Mouse (Mus musculus) C2C12 (cell line): ENCODE data around the gene C2cd2. TPM values are rescaled to one million over a fixed set of nuclear protein-coding genes. Genes with fewer than 3 reads are reported as not detected.

Experiments used
- H3K27me3 ChIP-seq: one replicate; pipeline ENCODE4 v1.6.1; 2011; ENCODE audit not compliant: control insufficient read depth, insufficient read depth, insufficient read length
- H3K36me3 ChIP-seq: one replicate; pipeline ENCODE4 v1.6.1; 2011; ENCODE audit not compliant: control insufficient read depth, insufficient read depth
- H3K4me3 ChIP-seq: one replicate; pipeline ENCODE4 v1.5.1; 2011; ENCODE audit warnings: mild to moderate bottlenecking, control low read depth; ENCODE audit not compliant: poor library complexity, insufficient read depth, severe bottlenecking
- H3K79me2 ChIP-seq: one replicate; pipeline ENCODE4 v1.6.1; 2011; ENCODE audit not compliant: control insufficient read depth, insufficient read depth
- H3K79me3 ChIP-seq: one replicate; pipeline ENCODE4 v1.6.1; 2011; ENCODE audit warnings: low read depth, control low read depth
- H3ac ChIP-seq: one replicate; pipeline ENCODE3; 2011; ENCODE audit warnings: low read depth; ENCODE audit not compliant: control insufficient read depth, insufficient read length
- CEBPB ChIP-seq: IDR thresholded peaks from one replicate; pipeline ENCODE4 v1.6.1; 2011; ENCODE audit warnings: low read depth, mild to moderate bottlenecking, control low read depth, moderate library complexity
- CTCF ChIP-seq: IDR thresholded peaks from one replicate; pipeline ENCODE4 v1.5.1; 2011; ENCODE audit not compliant: control insufficient read depth, insufficient read depth, insufficient read length
- FOSL1 ChIP-seq: IDR thresholded peaks from one replicate; pipeline ENCODE4 v1.8.0; 2011; ENCODE audit warnings: mild to moderate bottlenecking, low read length; ENCODE audit not compliant: poor library complexity, insufficient read depth, severe bottlenecking
- MAX ChIP-seq: IDR thresholded peaks from one replicate; pipeline ENCODE4 v1.6.1; 2011; ENCODE audit warnings: mild to moderate bottlenecking, control low read depth
- MYOD1 ChIP-seq: IDR thresholded peaks from one replicate; pipeline ENCODE4 v1.6.1; 2011; ENCODE audit warnings: low read depth; ENCODE audit not compliant: control insufficient read depth, insufficient read length
- MYOG ChIP-seq: IDR thresholded peaks from one replicate; pipeline ENCODE4 v1.6.1; 2011; ENCODE audit not compliant: control insufficient read depth, insufficient read length; ENCODE audit errors: extremely low read depth
- USF1 ChIP-seq: IDR thresholded peaks from one replicate; pipeline ENCODE4 v1.6.1; 2011; ENCODE audit warnings: low read depth, mild to moderate bottlenecking, control low read depth, moderate library complexity
- polyA plus RNA-seq: library from polyadenylated mRNA; unstranded; fragments of >200 nt; fragmentation: generic; extraction: Trizol; gene quantifications from one replicate; pipeline ENCODE4 v1.2.1, GENCODE M21; 2012; ENCODE audit warnings: missing spikeins

C2cd2 gene
- polyA plus RNA-seq, 1 experiment, result 9.3 TPM

GRCm38 (mm10) chr16:97984589-97984988 is 22.2 kb upstream of the C2cd2 start:
- Histone ChIP-seq H3ac (no peak overlapping the region), H3K36me3 (no peaks in the 10 kb centered on the region), H3K79me2 (no peaks in the 10 kb centered on the region), H3K79me3 (no peaks in the 10 kb centered on the region), H3K4me3 (no peak overlapping the region), H3K27me3 (no peaks in the 10 kb centered on the region)
- TF ChIP-seq MAX (no peak), CEBPB (no peak), USF1 (no peak), FOSL1 (no peak), CTCF (no peak), MYOD1 (no peak), MYOG (no peak)

GRCm38 (mm10) chr16:97981362-97981761 is 19.0 kb upstream of the C2cd2 start:
- H3K36me3 ChIP-seq, result no peaks in the 10 kb centered on the region
- H3K27me3 ChIP-seq, result no peaks in the 10 kb centered on the region
- TF ChIP-seq MAX (no peak), CTCF (no peak), CEBPB (no peak), MYOG (no peak), USF1 (no peak), FOSL1 (no peak), MYOD1 (no peak)
- H3K79me3 ChIP-seq, result no peaks in the 10 kb centered on the region
- no peak overlapping the region for H3K4me3 ChIP-seq
- no peak overlapping the region for H3ac ChIP-seq
- H3K79me2 ChIP-seq, result no peaks in the 10 kb centered on the region

GRCm38 (mm10) chr16:97977722-97978121 is 15.3 kb upstream of the C2cd2 start:
- no peaks in the 10 kb centered on the region for H3K79me3 ChIP-seq
- H3ac ChIP-seq, result no peak overlapping the region
- TF ChIP-seq CTCF (no peak), FOSL1 (no peak), MYOG (no peak), CEBPB (no peak), MYOD1 (no peak), USF1 (no peak), MAX (no peak)
- no peaks in the 10 kb centered on the region for H3K27me3 ChIP-seq
- H3K79me2 ChIP-seq, result no peaks in the 10 kb centered on the region
- no peaks in the 10 kb centered on the region for H3K36me3 ChIP-seq
- no peak overlapping the region for H3K4me3 ChIP-seq

GRCm38 (mm10) chr16:97977277-97977676 is 14.9 kb upstream of the C2cd2 start:
- H3K27me3 ChIP-seq, result no peaks in the 10 kb centered on the region
- no peak overlapping the region for H3K4me3 ChIP-seq
- H3K79me3 ChIP-seq, result no peaks in the 10 kb centered on the region
- H3K79me2 ChIP-seq, result no peaks in the 10 kb centered on the region
- TF ChIP-seq MAX, result no peak
- no peak for TF ChIP-seq USF1
- no peak overlapping the region for H3ac ChIP-seq
- no peaks in the 10 kb centered on the region for H3K36me3 ChIP-seq

- Histone ChIP-seq H3K4me3 (no peak overlapping the region), H3K27me3 (no peaks in the 10 kb centered on the region), H3K79me2 (peaks cover 29% of the 10 kb centered on the region), H3K79me3 (peaks cover 21% of the 10 kb centered on the region), H3K36me3 (peaks cover 4% of the 10 kb centered on the region), H3ac (no peak overlapping the region)
- TF ChIP-seq MYOD1 (no peak), MAX (no peak), USF1 (no peak), CEBPB (no peak), FOSL1 (no peak), MYOG (no peak), CTCF (no peak)
Observed at GRCm38 (mm10) chr16:97963956-97964540, 1.6 kb upstream of the C2cd2 start.
